Mouse (Mus musculus) liver, embryonic 14.5 days (tissue): ENCODE measurements around the gene Zcchc8.
"Not testable (repeated sequence)": the region's sequence is repeated elsewhere in the genome, so short reads cannot be mapped to it uniquely, and the experiment has no call there.

Source experiments
- CTCF ChIP-seq: IDR thresholded peaks from 2 replicates; pipeline ENCODE4 v1.5.1; 2016; ENCODE audit warnings: antibody characterized with exemption, low read depth, control low read depth
- EP300 ChIP-seq: IDR thresholded peaks from 2 replicates; pipeline ENCODE4 v1.6.1; 2016; ENCODE audit warnings: antibody characterized with exemption, low read depth

- not testable (repeated sequence) for TF ChIP-seq EP300, CTCF
These were observed 45.6 kb upstream of the Zcchc8 start for GRCm38 (mm10) chr5:123766455-123766854.
